Mouse (Mus musculus): Measurements from ENCODE around the gene Galnt17. TPM values are rescaled to one million over a fixed set of nuclear protein-coding genes. Genes with fewer than 3 reads are reported as not detected.

The Galnt17 gene
- polyA plus RNA-seq, 1 experiment from 2014 or later = 11.5 TPM

GRCm38 (mm10) chr5:131305223-131305622 lies 3.1 kb downstream of the Galnt17 start:
- Histone ChIP-seq H3K9ac (peak overlapping the region; percentile 79; the same call in 1 of the 2 replicates), H3K36me3 (replicated peaks; ENCODE audit: control insufficient read depth, insufficient read depth) (no peaks in the 10 kb centered on the region), H3K4me3 (replicated peaks; ENCODE audit: low read length) (peak overlapping the region; percentile 60), H3K4me2 (replicated peaks) (peak overlapping the region; percentile 85), H3K27ac (no peak overlapping the region), H3K4me1 (replicated peaks; ENCODE audit: control insufficient read depth, insufficient read depth, low read length) (peaks cover 16% of the 10 kb centered on the region), H3K9me3 (ENCODE audit: control insufficient read depth, low read length) (no peaks in the 10 kb centered on the region), H3K27me3 (ENCODE audit: control insufficient read depth, insufficient read depth, low read length) (peaks cover 14% of the 10 kb centered on the region; the same call in 1 of the 2 replicates)
- no peak for ATAC-seq (ENCODE audit: low FRiP score)
- WGBS = 44% methylated on average over 5 of the region's 5 CpGs
- no peak for DNase-seq (ENCODE audit: low spot score)

DNA sequence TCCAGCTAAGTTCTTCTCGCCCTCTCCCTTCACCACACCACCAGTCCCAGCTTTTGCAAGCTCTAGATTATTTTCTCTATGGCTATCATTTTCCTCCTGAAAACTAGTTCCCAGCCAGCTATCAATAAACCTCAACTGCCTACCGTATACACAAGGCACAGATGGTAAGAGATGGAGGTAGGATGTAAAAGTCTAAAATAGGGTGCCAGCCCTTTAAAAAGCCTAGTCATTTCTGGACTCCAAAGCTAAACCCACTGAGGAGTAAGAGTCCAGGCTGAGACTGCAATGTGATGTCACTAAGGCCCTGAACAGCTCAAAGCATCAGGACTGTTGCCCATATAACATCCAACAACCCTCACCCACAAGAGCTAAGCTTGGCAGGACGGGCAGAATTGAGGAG lies 6.8 kb downstream of the Galnt17 start:
- Histone ChIP-seq H3K4me1 (replicated peaks; ENCODE audit: control insufficient read depth, insufficient read depth, low read length) (peaks cover 15% of the 10 kb centered on the region), H3K4me2 (replicated peaks) (no peak overlapping the region), H3K27ac (no peak overlapping the region), H3K27me3 (ENCODE audit: control insufficient read depth, insufficient read depth, low read length) (peaks cover 9% of the 10 kb centered on the region; the same call in 1 of the 2 replicates), H3K36me3 (replicated peaks; ENCODE audit: control insufficient read depth, insufficient read depth) (no peaks in the 10 kb centered on the region), H3K9ac (no peak overlapping the region), H3K9me3 (ENCODE audit: control insufficient read depth, low read length) (no peaks in the 10 kb centered on the region), H3K4me3 (replicated peaks; ENCODE audit: low read length) (no peak overlapping the region)
- no peak for ATAC-seq (ENCODE audit: low FRiP score)
- no peak for DNase-seq (ENCODE audit: low spot score)
- 91% methylated on average over 3 of the region's 3 CpGs for WGBS

- Histone ChIP-seq H3K4me1 (replicated peaks; ENCODE audit: control insufficient read depth, insufficient read depth, low read length) (no peaks in the 10 kb centered on the region), H3K4me3 (replicated peaks; ENCODE audit: low read length) (no peak overlapping the region), H3K9me3 (ENCODE audit: control insufficient read depth, low read length) (no peaks in the 10 kb centered on the region), H3K27ac (no peak overlapping the region), H3K27me3 (ENCODE audit: control insufficient read depth, insufficient read depth, low read length) (no peaks in the 10 kb centered on the region), H3K9ac (no peak overlapping the region), H3K4me2 (replicated peaks) (no peak overlapping the region), H3K36me3 (replicated peaks; ENCODE audit: control insufficient read depth, insufficient read depth) (no peaks in the 10 kb centered on the region)
- 73% methylated on average over 16 of the region's 16 CpGs for WGBS
- ATAC-seq (ENCODE audit: low FRiP score) = no peak
- no peak for DNase-seq (ENCODE audit: low spot score)
Measured at GRCm38 (mm10) chr5:131293726-131294449, 14.4 kb downstream of the Galnt17 start.

- DNase-seq (ENCODE audit: low spot score) (no peak), ATAC-seq (ENCODE audit: low FRiP score) (no peak)
- H3K36me3 ChIP-seq (replicated peaks; ENCODE audit: control insufficient read depth, insufficient read depth) = no peaks in the 10 kb centered on the region
- H3K27ac ChIP-seq = no peak overlapping the region
- no peaks in the 10 kb centered on the region for H3K4me1 ChIP-seq (replicated peaks; ENCODE audit: control insufficient read depth, insufficient read depth, low read length)
- no peak overlapping the region for H3K4me2 ChIP-seq (replicated peaks)
- WGBS = 94% methylated on average over 6 of the region's 6 CpGs
- H3K9ac ChIP-seq = no peak overlapping the region
- no peak overlapping the region for H3K4me3 ChIP-seq (replicated peaks; ENCODE audit: low read length)
- no peaks in the 10 kb centered on the region for H3K27me3 ChIP-seq (ENCODE audit: control insufficient read depth, insufficient read depth, low read length)
- H3K9me3 ChIP-seq (ENCODE audit: control insufficient read depth, low read length) = no peaks in the 10 kb centered on the region
Measured at GRCm38 (mm10) chr5:131287091-131287490, 21.2 kb downstream of the Galnt17 start.

DNA sequence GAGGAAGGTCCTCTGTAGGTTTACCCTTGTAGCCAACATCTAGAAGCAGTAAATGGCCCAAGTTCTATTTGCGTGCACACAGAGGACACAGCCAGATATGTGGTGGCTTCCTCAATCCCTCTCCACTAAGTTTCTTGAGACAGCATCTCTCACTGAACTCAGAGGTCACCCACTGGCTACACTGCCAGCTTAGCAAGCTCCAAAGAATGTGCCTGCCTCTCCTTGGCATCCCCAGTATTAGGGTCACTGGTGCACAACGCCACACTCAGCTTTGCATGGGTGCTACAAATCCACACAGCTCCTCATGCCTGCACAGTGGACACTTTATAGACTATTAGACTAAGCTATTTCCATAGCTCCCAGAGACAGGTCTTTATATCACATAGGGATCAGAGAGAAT lies 21.6 kb downstream of the Galnt17 start:
- H3K9ac ChIP-seq = no peak overlapping the region
- 91% methylated on average over 2 of the region's 2 CpGs for WGBS
- DNase-seq (ENCODE audit: low spot score) = no peak
- H3K9me3 ChIP-seq (ENCODE audit: control insufficient read depth, low read length) = no peaks in the 10 kb centered on the region
- H3K27me3 ChIP-seq (ENCODE audit: control insufficient read depth, insufficient read depth, low read length) = no peaks in the 10 kb centered on the region
- no peaks in the 10 kb centered on the region for H3K4me1 ChIP-seq (replicated peaks; ENCODE audit: control insufficient read depth, insufficient read depth, low read length)
- H3K4me3 ChIP-seq (replicated peaks; ENCODE audit: low read length) = no peak overlapping the region
- H3K27ac ChIP-seq = no peak overlapping the region
- no peaks in the 10 kb centered on the region for H3K36me3 ChIP-seq (replicated peaks; ENCODE audit: control insufficient read depth, insufficient read depth)
- no peak for ATAC-seq (ENCODE audit: low FRiP score)
- no peak overlapping the region for H3K4me2 ChIP-seq (replicated peaks)

DNA sequence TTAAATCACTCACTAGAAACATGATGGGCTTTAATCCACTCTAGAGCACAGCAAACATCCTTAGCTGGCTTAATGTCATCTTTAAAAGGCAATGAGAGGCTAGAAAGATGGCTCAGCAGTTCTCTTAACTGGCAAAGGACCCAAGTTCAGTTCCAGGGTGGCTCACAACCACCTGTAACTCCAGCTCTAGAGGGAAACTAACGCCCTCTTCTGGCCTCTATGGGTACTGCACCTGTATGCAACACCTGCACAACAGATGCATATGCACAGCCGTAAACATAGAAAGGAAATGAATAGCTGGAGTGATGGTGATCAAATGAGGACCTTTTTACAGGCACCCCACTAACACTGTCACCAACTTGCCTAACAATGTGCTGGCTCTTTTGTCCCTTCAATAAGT lies 27.9 kb downstream of the Galnt17 start:
- Histone ChIP-seq H3K4me3 (replicated peaks; ENCODE audit: low read length) (no peak overlapping the region), H3K27ac (no peak overlapping the region), H3K36me3 (replicated peaks; ENCODE audit: control insufficient read depth, insufficient read depth) (no peaks in the 10 kb centered on the region), H3K9me3 (ENCODE audit: control insufficient read depth, low read length) (no peaks in the 10 kb centered on the region), H3K9ac (no peak overlapping the region), H3K4me2 (replicated peaks) (no peak overlapping the region), H3K4me1 (replicated peaks; ENCODE audit: control insufficient read depth, insufficient read depth, low read length) (no peaks in the 10 kb centered on the region), H3K27me3 (ENCODE audit: control insufficient read depth, insufficient read depth, low read length) (no peaks in the 10 kb centered on the region)
- no peak for DNase-seq (ENCODE audit: low spot score)
- no peak for ATAC-seq (ENCODE audit: low FRiP score)
- WGBS = 52% methylated on average over 2 of the region's 2 CpGs

DNA sequence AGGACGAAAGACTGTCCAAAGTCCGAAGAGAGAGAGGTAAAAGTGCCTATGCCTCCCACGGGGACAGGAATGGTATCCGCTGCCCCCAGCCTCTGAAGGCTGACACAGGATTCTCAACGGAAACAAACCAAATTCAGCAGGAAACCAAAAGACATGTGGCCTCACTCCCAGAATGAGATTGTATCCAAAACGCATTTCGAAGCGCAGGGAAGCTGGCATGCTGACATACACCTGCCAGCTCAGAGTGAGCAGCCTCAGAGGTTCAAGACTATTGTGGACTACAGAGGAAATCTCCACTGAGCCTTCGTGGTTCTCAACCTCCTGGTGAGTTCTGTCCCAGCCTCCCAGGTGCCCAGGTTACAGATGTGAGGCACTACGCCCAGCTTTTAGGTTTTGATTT lies 29.0 kb downstream of the Galnt17 start:
- WGBS = 80% methylated on average over 10 of the region's 10 CpGs
- Histone ChIP-seq H3K27me3 (ENCODE audit: control insufficient read depth, insufficient read depth, low read length) (no peaks in the 10 kb centered on the region), H3K9ac (no peak overlapping the region), H3K4me3 (replicated peaks; ENCODE audit: low read length) (no peak overlapping the region), H3K9me3 (ENCODE audit: control insufficient read depth, low read length) (no peaks in the 10 kb centered on the region), H3K27ac (no peak overlapping the region), H3K4me1 (replicated peaks; ENCODE audit: control insufficient read depth, insufficient read depth, low read length) (no peaks in the 10 kb centered on the region), H3K36me3 (replicated peaks; ENCODE audit: control insufficient read depth, insufficient read depth) (no peaks in the 10 kb centered on the region), H3K4me2 (replicated peaks) (no peak overlapping the region)
- DNase-seq (ENCODE audit: low spot score) (no peak), ATAC-seq (ENCODE audit: low FRiP score) (no peak)

DNA sequence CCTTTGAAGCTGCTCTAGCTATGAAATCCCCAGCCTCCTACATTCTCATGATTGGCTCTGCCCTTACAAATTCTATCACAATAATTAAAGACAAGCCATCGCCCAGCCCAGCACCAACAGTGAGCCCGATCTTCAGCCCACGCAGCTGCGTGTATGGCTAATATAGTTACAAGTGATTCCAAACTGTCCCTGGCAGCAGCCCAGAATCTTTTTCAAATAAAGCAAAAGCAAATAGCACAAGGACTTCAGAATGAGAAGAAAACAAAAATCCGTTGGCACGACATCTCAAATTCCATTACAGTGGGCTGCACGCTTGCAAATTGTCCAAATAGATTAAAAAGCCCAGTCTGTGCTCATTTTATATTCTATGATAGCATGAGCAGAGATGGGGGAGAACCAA lies 31.1 kb downstream of the Galnt17 start:
- no peak overlapping the region for H3K27ac ChIP-seq
- no peaks in the 10 kb centered on the region for H3K4me1 ChIP-seq (replicated peaks; ENCODE audit: control insufficient read depth, insufficient read depth, low read length)
- ATAC-seq (ENCODE audit: low FRiP score) (no peak), DNase-seq (ENCODE audit: low spot score) (peak; percentile 33)
- no peak overlapping the region for H3K4me3 ChIP-seq (replicated peaks; ENCODE audit: low read length)
- H3K9me3 ChIP-seq (ENCODE audit: control insufficient read depth, low read length) = no peaks in the 10 kb centered on the region
- no peaks in the 10 kb centered on the region for H3K36me3 ChIP-seq (replicated peaks; ENCODE audit: control insufficient read depth, insufficient read depth)
- no peak overlapping the region for H3K4me2 ChIP-seq (replicated peaks)
- no peaks in the 10 kb centered on the region for H3K27me3 ChIP-seq (ENCODE audit: control insufficient read depth, insufficient read depth, low read length)
- H3K9ac ChIP-seq = no peak overlapping the region
- WGBS = 66% methylated on average over 7 of the region's 7 CpGs

- DNase-seq (ENCODE audit: low spot score) (no peak), ATAC-seq (ENCODE audit: low FRiP score) (no peak)
- no peak overlapping the region for H3K9ac ChIP-seq
- no peaks in the 10 kb centered on the region for H3K4me1 ChIP-seq (replicated peaks; ENCODE audit: control insufficient read depth, insufficient read depth, low read length)
- 79% methylated on average over 2 of the region's 2 CpGs for WGBS
- H3K36me3 ChIP-seq (replicated peaks; ENCODE audit: control insufficient read depth, insufficient read depth) = no peaks in the 10 kb centered on the region
- no peak overlapping the region for H3K4me3 ChIP-seq (replicated peaks; ENCODE audit: low read length)
- H3K27ac ChIP-seq = no peak overlapping the region
- H3K4me2 ChIP-seq (replicated peaks) = no peak overlapping the region
- H3K27me3 ChIP-seq (ENCODE audit: control insufficient read depth, insufficient read depth, low read length) = no peaks in the 10 kb centered on the region
- no peaks in the 10 kb centered on the region for H3K9me3 ChIP-seq (ENCODE audit: control insufficient read depth, low read length)
Measured at GRCm38 (mm10) chr5:131266291-131266690, 42.0 kb downstream of the Galnt17 start.

DNA sequence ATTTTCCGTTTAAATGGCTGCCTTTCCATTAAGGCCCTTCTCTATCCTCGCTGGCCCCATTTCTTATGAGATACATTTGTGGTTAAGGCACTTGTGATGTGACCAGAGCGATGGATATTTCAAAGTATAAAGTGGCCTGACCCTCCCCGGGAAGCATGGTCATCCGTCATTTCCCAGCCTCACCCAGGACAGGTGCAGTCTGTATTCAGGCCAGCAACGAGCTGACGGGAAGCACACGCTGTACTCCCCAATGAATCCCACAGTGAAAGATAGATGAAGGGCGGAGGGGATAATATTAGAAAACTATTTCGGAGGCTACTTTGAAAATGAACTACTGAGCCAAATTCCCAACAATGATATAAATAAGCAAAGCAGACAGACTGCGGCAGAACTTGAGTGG lies 44.2 kb downstream of the Galnt17 start:
- Histone ChIP-seq H3K9me3 (ENCODE audit: control insufficient read depth, low read length) (no peaks in the 10 kb centered on the region), H3K4me1 (replicated peaks; ENCODE audit: control insufficient read depth, insufficient read depth, low read length) (no peaks in the 10 kb centered on the region), H3K27me3 (ENCODE audit: control insufficient read depth, insufficient read depth, low read length) (no peaks in the 10 kb centered on the region), H3K27ac (no peak overlapping the region), H3K36me3 (replicated peaks; ENCODE audit: control insufficient read depth, insufficient read depth) (no peaks in the 10 kb centered on the region), H3K4me2 (replicated peaks) (no peak overlapping the region), H3K9ac (no peak overlapping the region), H3K4me3 (replicated peaks; ENCODE audit: low read length) (no peak overlapping the region)
- ATAC-seq (ENCODE audit: low FRiP score) (no peak), DNase-seq (ENCODE audit: low spot score) (no peak)
- 74% methylated on average over 11 of the region's 11 CpGs for WGBS
